Mouse (Mus musculus) embryo, embryonic 10.5 days (tissue): ENCODE results near the gene Peg3.

Experiments
- DNase-seq: peaks from one replicate; pipeline ENCODE4 v3.0.0-alpha.2; 2015; ENCODE audit warnings: low spot score

Peg3 gene

DNA sequence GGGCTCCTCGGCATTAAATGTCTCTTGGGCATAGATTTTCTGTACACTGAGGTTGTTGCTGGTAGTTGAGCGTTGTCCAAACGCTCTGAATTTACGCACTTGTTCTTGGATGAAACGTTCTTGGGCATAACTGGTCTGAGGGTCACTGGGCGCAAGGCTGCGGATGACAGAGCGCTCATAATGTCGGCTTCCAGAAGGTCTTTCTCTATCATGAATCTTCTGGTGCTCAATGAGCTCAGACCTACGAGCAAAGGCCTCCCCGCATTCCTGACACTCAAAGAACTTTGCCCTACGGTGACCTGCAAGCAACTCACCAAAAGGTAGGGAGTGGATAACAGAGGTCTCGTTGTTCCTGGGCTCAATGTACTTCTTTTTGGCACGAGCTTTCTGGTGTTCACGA, 20.8 kb downstream of the Peg3 start:
- DNase-seq = no peak

GRCm38 (mm10) chr7:6708451-6709180, 21.6 kb downstream of the Peg3 start:
- DNase-seq = no peak

DNA sequence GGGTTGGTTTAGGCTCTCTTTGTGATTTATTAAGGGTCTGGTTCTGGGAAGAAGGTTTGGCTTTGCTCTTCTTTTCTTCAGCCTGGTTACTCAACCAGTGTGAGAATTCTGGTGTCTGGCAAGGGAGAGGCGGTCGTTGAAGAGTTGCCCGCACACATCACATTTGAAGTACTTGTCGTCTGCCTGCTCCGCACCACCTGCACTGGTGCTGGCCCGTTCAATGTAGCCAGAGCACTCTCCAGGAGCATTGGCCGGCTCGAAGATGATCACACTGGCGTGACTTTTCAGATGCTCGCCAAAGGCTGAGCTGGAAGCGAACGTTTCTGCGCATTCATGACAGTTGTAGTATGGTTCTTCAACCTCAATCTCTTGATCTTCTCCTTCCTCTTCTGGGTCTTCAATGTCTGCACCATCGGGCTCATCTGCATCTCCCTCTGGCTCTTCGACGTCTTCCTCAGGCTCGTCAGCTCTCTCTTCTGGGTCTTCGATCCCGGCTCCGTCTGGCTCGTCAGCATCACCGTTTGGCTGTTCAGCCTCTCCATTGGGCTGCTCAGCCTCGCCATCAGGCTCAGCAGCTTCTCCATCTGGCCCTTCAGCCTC, 22.7 kb downstream of the Peg3 start:
- DNase-seq = no peak

DNA sequence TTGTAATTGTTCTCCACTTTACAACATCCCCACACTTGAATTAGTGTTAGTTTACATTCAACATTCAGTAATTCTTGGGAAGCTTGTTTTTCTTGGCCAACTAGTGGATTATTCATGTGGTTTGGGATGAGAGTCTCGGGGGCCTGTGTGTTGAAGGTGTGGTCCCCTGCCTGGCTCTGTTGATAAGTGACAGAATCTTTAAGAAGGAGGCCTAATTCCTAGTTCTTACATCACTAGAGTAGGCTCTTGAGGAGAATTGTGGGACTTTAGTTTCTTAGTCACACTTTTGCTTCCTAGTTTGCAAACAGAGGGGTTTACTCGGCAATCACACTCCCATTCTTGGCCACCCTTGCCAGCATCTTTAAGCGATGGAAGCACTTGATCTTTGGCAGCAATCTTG, 31.0 kb downstream of the Peg3 start:
- DNase-seq = no peak

GRCm38 (mm10) chr7:6696241-6697045, 33.8 kb downstream of the Peg3 start, which contains the start of gene Zim1:
Zim1 (minus strand) TSS chr7:6696450.
- DNase-seq = peak; percentile 95

DNA sequence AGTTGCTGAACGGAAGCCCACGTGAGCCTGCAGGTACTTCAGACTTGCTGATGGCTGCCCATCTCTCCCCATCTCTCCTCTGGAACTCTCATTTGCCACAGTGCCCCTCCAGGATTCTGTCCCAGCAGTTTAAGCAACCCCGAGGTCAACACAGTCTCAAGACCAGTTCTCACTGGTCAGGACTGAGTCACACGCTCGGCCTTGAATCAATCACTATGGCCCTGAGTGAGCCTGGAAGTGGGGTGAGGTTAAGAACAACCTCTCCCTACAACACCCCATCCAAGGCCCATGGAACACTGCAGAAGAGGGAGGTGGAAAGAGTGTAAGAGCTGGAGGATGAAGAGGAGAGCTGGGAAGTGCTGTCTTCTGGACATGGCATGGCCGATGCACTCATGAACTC, 44.7 kb downstream of the Peg3 start:
- DNase-seq = no peak

GRCm38 (mm10) chr7:6666726-6667125, 63.5 kb downstream of the Peg3 start:
- no peak for DNase-seq

GRCm38 (mm10) chr7:6663430-6663829, 66.8 kb downstream of the Peg3 start:
- no peak for DNase-seq

- DNase-seq = peak; percentile 80
These were observed 70.6 kb downstream of the Peg3 start for GRCm38 (mm10) chr7:6659605-6660004.

GRCm38 (mm10) chr7:6658606-6659005, 71.6 kb downstream of the Peg3 start:
- no peak for DNase-seq
